Mouse (Mus musculus) c-Kit-positive CD71-positive TER-119-negative erythroid progenitor cells, embryonic 14.5 days (primary cell): Measurements from ENCODE around the gene Gm28269.

ENCODE experiments used
- DNase-seq: peaks from one replicate; pipeline ENCODE4 v3.0.0-alpha.2; 2013; ENCODE audit warnings: low read depth

The Gm28269 gene

GRCm38 (mm10) chrX:21744997-21745396 is at the start of gene Gm28269:
Gene Gm28269 (minus strand): TSS chrX:21745097.
- no peak for DNase-seq

- DNase-seq: no peak
Measured at GRCm38 (mm10) chrX:21716885-21717284, 28.0 kb downstream of the Gm28269 start.

GRCm38 (mm10) chrX:21715293-21715692 is 29.6 kb downstream of the Gm28269 start:
- DNase-seq: no peak

- no peak for DNase-seq
Measured at GRCm38 (mm10) chrX:21714829-21715228, 30.1 kb downstream of the Gm28269 start, which contains the start of gene Slc6a14. Gene Slc6a14 (plus strand): TSS chrX:21714896.

GRCm38 (mm10) chrX:21704470-21704869 is 40.4 kb downstream of the Gm28269 start:
- no peak for DNase-seq

- DNase-seq: no peak
Measured at GRCm38 (mm10) chrX:21701646-21702045, 43.3 kb downstream of the Gm28269 start.

GRCm38 (mm10) chrX:21695687-21696086 is 49.2 kb downstream of the Gm28269 start:
- DNase-seq: no peak

- no peak for DNase-seq
Measured at GRCm38 (mm10) chrX:21695220-21695619, 49.7 kb downstream of the Gm28269 start.
